Mouse (Mus musculus) liver, embryonic 11.5 days (tissue): ENCODE data around the gene D630003M21Rik. TPM values are rescaled to one million over a fixed set of nuclear protein-coding genes. Genes with fewer than 3 reads are reported as not detected.

Source experiments
- ATAC-seq: fragments of 200-750 bp; cut with Nextera tagmentation; replicated peaks from 2 replicates; pipeline ENCODE4 v1.8.0; 2017; ENCODE audit warnings: moderate number of reproducible peaks, mild to moderate bottlenecking, moderate TSS enrichment, moderate library complexity; ENCODE audit not compliant: low FRiP score
- DNase-seq: peaks from one replicate; pipeline ENCODE4 v3.0.0-alpha.2; 2017; ENCODE audit warnings: low spot score
- H3K27ac ChIP-seq: fragments of 300-500 bp; sonication (generic); 2 replicates; pipeline ENCODE4 v1.5.1; 2014; ENCODE audit warnings: mild to moderate bottlenecking, low read depth, low read length, control low read depth
- H3K27me3 ChIP-seq: fragments of 300-500 bp; sonication (generic); replicated peaks from 2 replicates; pipeline ENCODE4 v1.6.1; 2014; ENCODE audit warnings: low read length, mixed read lengths; ENCODE audit not compliant: control insufficient read depth, insufficient read depth
- H3K36me3 ChIP-seq: fragments of 300-500 bp; sonication (generic); 2 replicates; pipeline ENCODE4 v1.6.1; 2014; ENCODE audit warnings: mild to moderate bottlenecking, low read length, moderate library complexity, mixed read lengths; ENCODE audit not compliant: control insufficient read depth, insufficient read depth
- H3K4me1 ChIP-seq: fragments of 300-500 bp; sonication (generic); replicated peaks from 2 replicates; pipeline ENCODE4 v1.6.1; 2014; ENCODE audit warnings: low read length, mixed read lengths; ENCODE audit not compliant: control insufficient read depth, insufficient read depth
- H3K4me2 ChIP-seq: fragments of 300-500 bp; sonication (generic); 2 replicates; pipeline ENCODE4 v1.6.1; 2014; ENCODE audit warnings: mild to moderate bottlenecking, control low read depth, moderate library complexity
- H3K4me3 ChIP-seq: fragments of 300-500 bp; sonication (generic); 2 replicates; pipeline ENCODE4 v1.5.1; 2014; ENCODE audit warnings: low read depth, low read length, control low read depth
- H3K9ac ChIP-seq: fragments of 300-500 bp; sonication (generic); 2 replicates; pipeline ENCODE4 v1.6.1; 2014; ENCODE audit warnings: low read depth, low read length, control low read depth
- H3K9me3 ChIP-seq: fragments of 300-500 bp; sonication (generic); 2 replicates; pipeline ENCODE4 v1.6.1; 2016; ENCODE audit warnings: low read length, inconsistent platforms, mixed read lengths; ENCODE audit not compliant: control insufficient read depth
- WGBS: fragments of 180-500 bp; shearing (Covaris S2); extraction: QIAGEN DNeasy Blood & Tissue Kit; methylation state at CpG from one replicate; pipeline ENCODE4 v1.1.7; 2014; 5-methylcytosine and 5-hydroxymethylcytosine counted together
- polyA plus RNA-seq: library from polyadenylated mRNA; unstranded; fragments of >200 nt; fragmentation: Nextera tagmentation; extraction: Ambion mirVana; gene quantifications from 2 replicates; pipeline ENCODE4 v1.2.1, GENCODE M21; 2014

The D630003M21Rik gene
- polyA plus RNA-seq, 1 experiment from 2014 or later, result 0.81 TPM

GRCm38 (mm10) chr2:158175433-158175832 lies 53.6 kb downstream of the D630003M21Rik start:
- Histone ChIP-seq H3K36me3 (no peaks in the 10 kb centered on the region), H3K4me1 (peaks cover 17% of the 10 kb centered on the region), H3K4me2 (peak overlapping the region; percentile 23; the same call in 1 of the 2 replicates), H3K9me3 (no peaks in the 10 kb centered on the region), H3K9ac (no peak overlapping the region), H3K27me3 (peaks cover 13% of the 10 kb centered on the region), H3K27ac (peak overlapping the region; percentile 60), H3K4me3 (no peak overlapping the region)
- DNase-seq (no peak), ATAC-seq (peak; percentile 41)
- 8% methylated on average over 3 of the region's 3 CpGs for WGBS

GRCm38 (mm10) chr2:158174958-158175357 lies 54.1 kb downstream of the D630003M21Rik start:
- peak overlapping the region; percentile 60 for H3K27ac ChIP-seq

GRCm38 (mm10) chr2:158174438-158174837 lies 54.6 kb downstream of the D630003M21Rik start:
- no peaks in the 10 kb centered on the region for H3K36me3 ChIP-seq
- DNase-seq (no peak), ATAC-seq (no peak)
- H3K27me3 ChIP-seq, result peaks cover 8% of the 10 kb centered on the region; the same call in 1 of the 2 replicates
- H3K4me3 ChIP-seq, result no peak overlapping the region
- peaks cover 14% of the 10 kb centered on the region for H3K4me1 ChIP-seq
- 45% methylated on average over 5 of the region's 5 CpGs for WGBS
- H3K27ac ChIP-seq, result no peak overlapping the region
- H3K4me2 ChIP-seq, result no peak overlapping the region
- H3K9ac ChIP-seq, result no peak overlapping the region
- no peaks in the 10 kb centered on the region for H3K9me3 ChIP-seq

More at GRCm38 (mm10) chr2:158174958-158175357, 54.1 kb downstream of the D630003M21Rik start:
- Histone ChIP-seq H3K36me3 (no peaks in the 10 kb centered on the region), H3K4me2 (no peak overlapping the region), H3K27me3 (peaks cover 12% of the 10 kb centered on the region), H3K4me3 (no peak overlapping the region), H3K9ac (no peak overlapping the region), H3K9me3 (no peaks in the 10 kb centered on the region), H3K4me1 (peaks cover 17% of the 10 kb centered on the region)
- ATAC-seq (peak; percentile 21; the same call in 1 of the 2 replicates), DNase-seq (no peak)
- WGBS, result 68% methylated on average over 15 of the region's 15 CpGs

GRCm38 (mm10) chr2:158170394-158170793 lies 58.6 kb downstream of the D630003M21Rik start:
- no peaks in the 10 kb centered on the region for H3K9me3 ChIP-seq
- no peaks in the 10 kb centered on the region for H3K36me3 ChIP-seq
- H3K27ac ChIP-seq, result no peak overlapping the region
- ATAC-seq (no peak), DNase-seq (no peak)
- peaks cover 3% of the 10 kb centered on the region; the same call in 1 of the 2 replicates for H3K27me3 ChIP-seq
- H3K4me2 ChIP-seq, result no peak overlapping the region
- H3K4me1 ChIP-seq, result peaks cover 9% of the 10 kb centered on the region; the same call in 1 of the 2 replicates
- no peak overlapping the region for H3K4me3 ChIP-seq
- WGBS, result 76% methylated on average over 2 of the region's 2 CpGs
- no peak overlapping the region for H3K9ac ChIP-seq

GRCm38 (mm10) chr2:158169771-158170170 lies 59.3 kb downstream of the D630003M21Rik start:
- Histone ChIP-seq H3K4me3 (no peak overlapping the region), H3K9ac (no peak overlapping the region), H3K36me3 (no peaks in the 10 kb centered on the region)

GRCm38 (mm10) chr2:158169351-158169750 lies 59.7 kb downstream of the D630003M21Rik start:
- no peaks in the 10 kb centered on the region for H3K9me3 ChIP-seq
- DNase-seq (no peak), ATAC-seq (no peak)
- no peak overlapping the region for H3K4me2 ChIP-seq
- no peaks in the 10 kb centered on the region for H3K36me3 ChIP-seq
- H3K27ac ChIP-seq, result no peak overlapping the region
- WGBS, result 75% methylated on average over 6 of the region's 6 CpGs
- H3K27me3 ChIP-seq, result peaks cover 2% of the 10 kb centered on the region; the same call in 1 of the 2 replicates
- H3K4me1 ChIP-seq, result 0 out of 2 replicates have a peak, but pooled peaks cover 5% of the 10 kb centered on the region
- no peak overlapping the region for H3K9ac ChIP-seq
- H3K4me3 ChIP-seq, result no peak overlapping the region

More at GRCm38 (mm10) chr2:158169771-158170170, 59.3 kb downstream of the D630003M21Rik start:
- no peaks in the 10 kb centered on the region for H3K9me3 ChIP-seq
- peaks cover 3% of the 10 kb centered on the region; the same call in 1 of the 2 replicates for H3K27me3 ChIP-seq
- 72% methylated on average over 7 of the region's 7 CpGs for WGBS
- H3K4me1 ChIP-seq, result 0 out of 2 replicates have a peak, but pooled peaks cover 5% of the 10 kb centered on the region
- no peak for ATAC-seq
- no peak overlapping the region for H3K27ac ChIP-seq
- H3K4me2 ChIP-seq, result no peak overlapping the region
- DNase-seq, result no peak

GRCm38 (mm10) chr2:158168741-158169211 lies 60.2 kb downstream of the D630003M21Rik start:
- Histone ChIP-seq H3K4me3 (no peak overlapping the region), H3K36me3 (no peaks in the 10 kb centered on the region), H3K27ac (no peak overlapping the region), H3K4me2 (no peak overlapping the region), H3K9ac (no peak overlapping the region), H3K9me3 (no peaks in the 10 kb centered on the region), H3K4me1 (0 out of 2 replicates have a peak, but pooled peaks cover 5% of the 10 kb centered on the region), H3K27me3 (no peaks in the 10 kb centered on the region; the same call in 1 of the 2 replicates)
- 67% methylated on average over 8 of the region's 8 CpGs for WGBS
- DNase-seq (no peak), ATAC-seq (no peak)

- DNase-seq, result no peak
- no peak overlapping the region for H3K4me3 ChIP-seq
- H3K9ac ChIP-seq, result no peak overlapping the region
- no peaks in the 10 kb centered on the region for H3K36me3 ChIP-seq
- H3K27me3 ChIP-seq, result no peaks in the 10 kb centered on the region
- WGBS, result 58% methylated on average over 9 of the region's 9 CpGs
- no peak overlapping the region for H3K27ac ChIP-seq
- H3K4me1 ChIP-seq, result peaks cover 10% of the 10 kb centered on the region
- H3K9me3 ChIP-seq, result no peaks in the 10 kb centered on the region
- H3K4me2 ChIP-seq, result no peak overlapping the region
- ATAC-seq, result no peak
Observed at GRCm38 (mm10) chr2:158167496-158168205, 61.4 kb downstream of the D630003M21Rik start.
